Mouse (Mus musculus) liver, embryonic 16.5 days (tissue): ENCODE measurements around the gene Atp8b5. TPM values are rescaled to one million over a fixed set of nuclear protein-coding genes. Genes with fewer than 3 reads are reported as not detected.

ENCODE experiments used
- ATAC-seq: fragments of 200-750 bp; cut with Nextera tagmentation; 2 replicates; pipeline ENCODE4 v1.8.0; 2017; ENCODE audit warnings: low read depth, mild to moderate bottlenecking, moderate number of reproducible peaks, moderate library complexity
- H3K27ac ChIP-seq: fragments of 300-500 bp; sonication (generic); 2 replicates; pipeline ENCODE4 v1.5.1; 2014; ENCODE audit warnings: mild to moderate bottlenecking, low read length
- H3K27me3 ChIP-seq: fragments of 300-500 bp; sonication (generic); 2 replicates; pipeline ENCODE4 v1.6.1; 2014; ENCODE audit warnings: low read depth, low read length, mixed read lengths; ENCODE audit not compliant: control insufficient read depth, insufficient read depth
- H3K36me3 ChIP-seq: fragments of 300-500 bp; sonication (generic); 2 replicates; pipeline ENCODE4 v1.6.1; 2014; ENCODE audit warnings: mild to moderate bottlenecking; ENCODE audit not compliant: control insufficient read depth, insufficient read depth
- H3K4me1 ChIP-seq: fragments of 300-500 bp; sonication (generic); 2 replicates; pipeline ENCODE4 v1.6.1; 2014; ENCODE audit warnings: low read depth, low read length, mixed read lengths; ENCODE audit not compliant: control insufficient read depth
- H3K4me2 ChIP-seq: fragments of 300-500 bp; sonication (generic); 2 replicates; pipeline ENCODE4 v1.6.1; 2014; ENCODE audit warnings: low read depth, low read length, mixed read lengths
- H3K4me3 ChIP-seq: fragments of 300-500 bp; sonication (generic); 2 replicates; pipeline ENCODE4 v1.5.1; 2014; ENCODE audit warnings: low read depth, mild to moderate bottlenecking, low read length
- H3K9ac ChIP-seq: fragments of 300-500 bp; sonication (generic); 2 replicates; pipeline ENCODE4 v1.6.1; 2014; ENCODE audit warnings: low read depth, low read length
- H3K9me3 ChIP-seq: fragments of 300-500 bp; sonication (generic); replicated peaks from 2 replicates; pipeline ENCODE4 v1.6.1; 2016; ENCODE audit warnings: low read length; ENCODE audit not compliant: control insufficient read depth
- WGBS: fragments of 180-500 bp; shearing (Covaris S2); extraction: QIAGEN DNeasy Blood & Tissue Kit; methylation state at CpG from one replicate; pipeline ENCODE4 v1.1.7; 2014; ENCODE audit not compliant: insufficient replicate concordance; 5-methylcytosine and 5-hydroxymethylcytosine counted together
- polyA plus RNA-seq: library from polyadenylated mRNA; unstranded; fragments of >200 nt; fragmentation: Nextera tagmentation; extraction: Ambion mirVana; gene quantifications from 2 replicates; pipeline ENCODE4 v1.2.1, GENCODE M21; 2015

The Atp8b5 gene
- polyA plus RNA-seq, 1 experiment from 2014 or later, result 0.09 TPM

GRCm38 (mm10) chr4:43383246-43384082 is 116.5 kb downstream of the Atp8b5 start:
- Histone ChIP-seq H3K36me3 (no peaks in the 10 kb centered on the region), H3K4me3 (no peak overlapping the region), H3K9ac (no peak overlapping the region), H3K27me3 (peaks cover 12% of the 10 kb centered on the region), H3K27ac (no peak overlapping the region), H3K4me1 (no peaks in the 10 kb centered on the region; the same call in 1 of the 2 replicates), H3K4me2 (peak overlapping the region; percentile 62; the same call in 1 of the 2 replicates), H3K9me3 (no peaks in the 10 kb centered on the region)
- 48% methylated on average over 11 of the region's 11 CpGs for WGBS
- no peak for ATAC-seq

GRCm38 (mm10) chr4:43384083-43384460 is 117.1 kb downstream of the Atp8b5 start:
- H3K4me2 ChIP-seq, result no peak overlapping the region
- H3K4me3 ChIP-seq, result no peak overlapping the region
- H3K9me3 ChIP-seq, result no peaks in the 10 kb centered on the region
- H3K36me3 ChIP-seq, result no peaks in the 10 kb centered on the region
- no peak overlapping the region for H3K9ac ChIP-seq
- no peaks in the 10 kb centered on the region; the same call in 1 of the 2 replicates for H3K4me1 ChIP-seq
- peaks cover 12% of the 10 kb centered on the region for H3K27me3 ChIP-seq
- no peak overlapping the region for H3K27ac ChIP-seq
- ATAC-seq, result no peak
- 53% methylated on average over 5 of the region's 5 CpGs for WGBS

GRCm38 (mm10) chr4:43384541-43384940 is 117.6 kb downstream of the Atp8b5 start:
- WGBS, result 83% methylated on average over 3 of the region's 3 CpGs
- H3K27ac ChIP-seq, result no peak overlapping the region
- no peak overlapping the region for H3K9ac ChIP-seq
- no peak overlapping the region for H3K4me3 ChIP-seq
- H3K4me1 ChIP-seq, result no peaks in the 10 kb centered on the region; the same call in 1 of the 2 replicates
- no peak overlapping the region for H3K4me2 ChIP-seq
- H3K9me3 ChIP-seq, result no peaks in the 10 kb centered on the region
- H3K36me3 ChIP-seq, result no peaks in the 10 kb centered on the region
- no peak for ATAC-seq
- peaks cover 12% of the 10 kb centered on the region for H3K27me3 ChIP-seq

GRCm38 (mm10) chr4:43386932-43387331 is 120.0 kb downstream of the Atp8b5 start:
- H3K4me1 ChIP-seq, result no peaks in the 10 kb centered on the region; the same call in 1 of the 2 replicates
- no peak overlapping the region for H3K4me3 ChIP-seq
- no peak overlapping the region for H3K9ac ChIP-seq
- no peaks in the 10 kb centered on the region for H3K9me3 ChIP-seq
- no peak overlapping the region for H3K4me2 ChIP-seq
- ATAC-seq, result no peak
- peaks cover 2% of the 10 kb centered on the region; the same call in 1 of the 2 replicates for H3K27me3 ChIP-seq
- no peaks in the 10 kb centered on the region for H3K36me3 ChIP-seq
- no peak overlapping the region for H3K27ac ChIP-seq

- Histone ChIP-seq H3K27ac (no peak overlapping the region), H3K9me3 (no peaks in the 10 kb centered on the region), H3K36me3 (no peaks in the 10 kb centered on the region), H3K9ac (no peak overlapping the region), H3K4me3 (no peak overlapping the region), H3K4me1 (no peaks in the 10 kb centered on the region), H3K4me2 (no peak overlapping the region), H3K27me3 (no peaks in the 10 kb centered on the region)
- no peak for ATAC-seq
- WGBS, result 69% methylated on average over 2 of the region's 2 CpGs
These were observed 122.4 kb downstream of the Atp8b5 start for GRCm38 (mm10) chr4:43389390-43389789.

GRCm38 (mm10) chr4:43389845-43390440 is 123.0 kb downstream of the Atp8b5 start:
- no peaks in the 10 kb centered on the region for H3K9me3 ChIP-seq
- H3K4me1 ChIP-seq, result peaks cover 4% of the 10 kb centered on the region; the same call in 1 of the 2 replicates
- no peak overlapping the region for H3K9ac ChIP-seq
- H3K27me3 ChIP-seq, result no peaks in the 10 kb centered on the region
- no peak for ATAC-seq
- H3K36me3 ChIP-seq, result no peaks in the 10 kb centered on the region
- H3K27ac ChIP-seq, result no peak overlapping the region
- H3K4me2 ChIP-seq, result no peak overlapping the region
- no peak overlapping the region for H3K4me3 ChIP-seq
- WGBS, result 62% methylated on average over 9 of the region's 9 CpGs

GRCm38 (mm10) chr4:43391521-43392050 is 124.6 kb downstream of the Atp8b5 start:
- Histone ChIP-seq H3K27me3 (no peaks in the 10 kb centered on the region), H3K9ac (no peak overlapping the region), H3K27ac (no peak overlapping the region), H3K4me2 (no peak overlapping the region), H3K9me3 (no peaks in the 10 kb centered on the region), H3K36me3 (no peaks in the 10 kb centered on the region), H3K4me1 (peaks cover 4% of the 10 kb centered on the region; the same call in 1 of the 2 replicates), H3K4me3 (no peak overlapping the region)
- 56% methylated on average over 3 of the region's 3 CpGs for WGBS
- ATAC-seq, result peak; percentile 44

- Histone ChIP-seq H3K4me2 (0 out of 2 replicates have a peak overlapping the region, but pooled peaks have one; percentile 4), H3K9ac (no peak overlapping the region)
- WGBS, result 39% methylated on average over 15 of the region's 15 CpGs
These were observed 127.5 kb downstream of the Atp8b5 start for GRCm38 (mm10) chr4:43394345-43394891.

More at GRCm38 (mm10) chr4:43394345-43394891, 127.5 kb downstream of the Atp8b5 start:
- peak overlapping the region; percentile 66 for H3K27ac ChIP-seq
- no peaks in the 10 kb centered on the region for H3K27me3 ChIP-seq
- H3K4me1 ChIP-seq, result peaks cover 4% of the 10 kb centered on the region; the same call in 1 of the 2 replicates
- no peak overlapping the region for H3K4me3 ChIP-seq
- no peaks in the 10 kb centered on the region for H3K9me3 ChIP-seq
- no peaks in the 10 kb centered on the region for H3K36me3 ChIP-seq
- peak; percentile 72 for ATAC-seq
